Mouse (Mus musculus): ENCODE data around the gene Sobp. TPM values are rescaled to one million over a fixed set of nuclear protein-coding genes. Genes with fewer than 3 reads are reported as not detected.
A peak's percentile ranks its signal among the peaks of the same experiment; 100 is the strongest.

Sobp gene
- polyA plus RNA-seq, 1 experiment: 14.7 TPM

DNA sequence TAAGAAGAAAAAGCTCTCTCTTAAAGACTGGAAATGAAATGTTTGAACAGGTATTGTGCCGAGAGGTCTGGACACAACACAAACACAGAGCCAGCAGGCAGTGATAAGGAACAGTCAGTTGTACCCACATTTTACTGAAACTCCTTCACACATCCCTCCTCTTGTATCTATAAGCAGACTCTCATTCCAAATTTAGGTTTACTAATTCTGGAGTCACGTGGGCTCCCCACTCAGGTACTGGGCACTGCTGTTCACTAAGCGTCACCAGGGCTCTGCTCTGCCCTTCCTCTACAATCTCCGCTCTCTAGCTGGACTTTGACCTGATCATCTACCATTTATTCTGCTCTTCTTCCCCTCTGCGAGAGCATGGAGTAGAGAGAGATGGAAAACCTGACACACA is 15.4 kb downstream of the Sobp start:
- no peak for DNase-seq
- Histone ChIP-seq H3K27me3 (ENCODE audit: control insufficient read depth, insufficient read depth, low read length) (no peaks in the 10 kb centered on the region), H3K4me1 (ENCODE audit: control insufficient read depth, insufficient read depth, low read length) (peaks cover 5% of the 10 kb centered on the region; the same call in 1 of the 2 replicates), H3K4me3 (replicated peaks; ENCODE audit: insufficient read depth, low read depth, low read length) (no peak overlapping the region), H3K27ac (ENCODE audit: insufficient read depth, low read length) (no peak overlapping the region)
- WGBS: 75% methylated on average over 5 of the region's 5 CpGs
- TF ChIP-seq CTCF (IDR thresholded peaks at IDR 0.05; ENCODE audit: borderline replicate concordance, insufficient read depth, low read depth, low read length) (no peak), POLR2A (IDR thresholded peaks at IDR 0.05; ENCODE audit: borderline replicate concordance, insufficient read depth, low read length) (no peak)

DNA sequence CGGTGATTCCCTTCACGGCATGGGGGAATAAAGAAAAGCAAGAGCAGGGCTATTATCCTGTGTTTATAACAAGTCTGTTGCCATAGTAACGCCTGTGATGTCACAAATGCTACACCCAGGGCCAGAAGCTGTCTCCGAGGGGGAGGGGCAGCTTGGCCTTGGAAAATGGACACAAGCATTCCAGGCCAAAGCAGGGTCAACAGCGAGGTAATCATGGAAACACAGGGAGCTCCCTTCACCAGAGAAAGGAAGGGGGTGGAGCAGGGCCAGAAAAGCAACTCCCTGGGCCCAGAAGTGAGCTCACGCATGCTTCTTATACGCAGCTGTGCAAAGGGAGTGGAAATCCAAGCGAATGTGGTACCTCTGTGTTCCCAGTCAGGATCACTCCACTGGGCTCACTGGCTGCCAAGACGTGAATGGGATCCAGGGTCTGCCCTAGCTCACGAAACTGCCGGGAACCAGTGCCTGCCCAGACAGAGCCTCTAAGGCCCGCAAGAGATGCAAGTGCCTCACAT is 19.2 kb downstream of the Sobp start:
- no peaks in the 10 kb centered on the region for H3K27me3 ChIP-seq (ENCODE audit: control insufficient read depth, insufficient read depth, low read length)
- peak in 1 of 2 experiments; percentile 40 for DNase-seq
- H3K4me1 ChIP-seq (ENCODE audit: control insufficient read depth, insufficient read depth, low read length): peaks cover 5% of the 10 kb centered on the region; the same call in 1 of the 2 replicates
- no peak overlapping the region for H3K4me3 ChIP-seq (replicated peaks; ENCODE audit: insufficient read depth, low read depth, low read length)
- TF ChIP-seq CTCF (IDR thresholded peaks at IDR 0.05; ENCODE audit: borderline replicate concordance, insufficient read depth, low read depth, low read length) (no peak), POLR2A (IDR thresholded peaks at IDR 0.05; ENCODE audit: borderline replicate concordance, insufficient read depth, low read length) (no peak)
- WGBS: 36% methylated on average over 12 of the region's 12 CpGs
- H3K27ac ChIP-seq (ENCODE audit: insufficient read depth, low read length): no peak overlapping the region

DNA sequence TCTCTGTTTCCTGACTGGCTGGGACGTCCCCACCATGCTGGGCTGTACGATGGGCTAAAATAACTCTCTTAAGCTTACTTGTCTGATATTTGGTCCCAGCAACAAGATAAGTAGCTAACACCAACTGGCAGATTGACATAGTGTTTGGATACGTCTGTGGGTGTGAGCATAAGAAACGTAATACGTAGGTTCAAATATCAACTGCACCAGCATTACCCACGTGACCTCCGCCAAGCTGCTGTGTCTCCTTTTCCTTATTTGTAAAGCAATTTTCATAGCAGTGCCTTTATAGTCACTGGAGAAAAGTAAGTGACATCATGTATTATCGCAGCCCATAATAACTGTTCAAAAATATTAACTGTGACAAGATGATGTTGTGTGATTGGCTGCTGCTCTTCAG is 21.7 kb downstream of the Sobp start:
- DNase-seq: no peak
- H3K4me3 ChIP-seq (replicated peaks; ENCODE audit: insufficient read depth, low read depth, low read length): no peak overlapping the region
- no peaks in the 10 kb centered on the region for H3K27me3 ChIP-seq (ENCODE audit: control insufficient read depth, insufficient read depth, low read length)
- WGBS: 96% methylated on average over 8 of the region's 8 CpGs
- TF ChIP-seq CTCF (IDR thresholded peaks at IDR 0.05; ENCODE audit: borderline replicate concordance, insufficient read depth, low read depth, low read length) (no peak), POLR2A (IDR thresholded peaks at IDR 0.05; ENCODE audit: borderline replicate concordance, insufficient read depth, low read length) (no peak)
- peaks cover 5% of the 10 kb centered on the region; the same call in 1 of the 2 replicates for H3K4me1 ChIP-seq (ENCODE audit: control insufficient read depth, insufficient read depth, low read length)
- H3K27ac ChIP-seq (ENCODE audit: insufficient read depth, low read length): no peak overlapping the region

DNA sequence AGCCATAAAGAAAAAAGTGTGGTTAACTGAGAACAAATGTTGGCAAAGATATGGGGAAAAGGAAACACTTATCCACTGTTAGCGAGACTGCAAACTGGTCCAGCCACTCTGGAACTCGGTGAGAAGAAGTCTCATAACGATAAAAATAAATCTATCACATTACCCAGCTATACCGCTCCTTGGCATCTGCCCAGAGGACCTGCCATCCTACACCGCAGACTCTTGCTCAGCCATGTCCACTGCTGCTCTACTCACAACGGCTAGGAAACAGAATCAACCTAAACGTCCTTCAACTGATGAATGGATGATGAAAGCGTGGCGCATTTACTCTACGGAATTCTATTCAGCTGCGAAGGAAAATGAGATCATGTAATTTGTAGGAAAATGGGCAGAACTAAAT is 25.9 kb downstream of the Sobp start:
- Histone ChIP-seq H3K4me1 (ENCODE audit: control insufficient read depth, insufficient read depth, low read length) (no peaks in the 10 kb centered on the region), H3K27me3 (ENCODE audit: control insufficient read depth, insufficient read depth, low read length) (no peaks in the 10 kb centered on the region), H3K27ac (ENCODE audit: insufficient read depth, low read length) (no peak overlapping the region), H3K4me3 (replicated peaks; ENCODE audit: insufficient read depth, low read depth, low read length) (no peak overlapping the region)
- 86% methylated on average over 11 of the region's 11 CpGs for WGBS
- DNase-seq: no peak
- TF ChIP-seq CTCF (IDR thresholded peaks at IDR 0.05; ENCODE audit: borderline replicate concordance, insufficient read depth, low read depth, low read length): no peak
- no peak for TF ChIP-seq POLR2A (IDR thresholded peaks at IDR 0.05; ENCODE audit: borderline replicate concordance, insufficient read depth, low read length)

DNA sequence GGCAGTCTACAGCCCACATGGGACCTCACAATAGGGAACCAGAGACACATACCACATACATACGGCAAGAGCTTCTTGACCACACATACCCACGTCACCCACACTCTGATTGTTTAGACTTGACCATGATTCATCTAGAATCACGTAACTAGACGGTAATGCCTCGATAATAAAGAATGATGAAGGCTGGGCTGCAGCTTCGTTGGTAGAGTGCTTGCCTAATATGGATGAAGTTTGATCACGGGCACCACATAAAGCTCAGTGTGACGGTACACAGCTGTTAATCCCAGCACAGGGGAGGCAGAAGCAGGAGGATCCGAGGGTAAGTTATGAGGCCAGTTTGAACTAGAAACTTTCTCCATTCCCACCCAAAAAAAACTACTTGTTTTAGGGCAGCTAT is 31.2 kb downstream of the Sobp start:
- no peaks in the 10 kb centered on the region for H3K27me3 ChIP-seq (ENCODE audit: control insufficient read depth, insufficient read depth, low read length)
- no peak overlapping the region for H3K4me3 ChIP-seq (replicated peaks; ENCODE audit: insufficient read depth, low read depth, low read length)
- no peak for DNase-seq
- no peaks in the 10 kb centered on the region for H3K4me1 ChIP-seq (ENCODE audit: control insufficient read depth, insufficient read depth, low read length)
- no peak overlapping the region for H3K27ac ChIP-seq (ENCODE audit: insufficient read depth, low read length)
- TF ChIP-seq CTCF (IDR thresholded peaks at IDR 0.05; ENCODE audit: borderline replicate concordance, insufficient read depth, low read depth, low read length) (no peak), POLR2A (IDR thresholded peaks at IDR 0.05; ENCODE audit: borderline replicate concordance, insufficient read depth, low read length) (no peak)
- 94% methylated on average over 9 of the region's 9 CpGs for WGBS

DNA sequence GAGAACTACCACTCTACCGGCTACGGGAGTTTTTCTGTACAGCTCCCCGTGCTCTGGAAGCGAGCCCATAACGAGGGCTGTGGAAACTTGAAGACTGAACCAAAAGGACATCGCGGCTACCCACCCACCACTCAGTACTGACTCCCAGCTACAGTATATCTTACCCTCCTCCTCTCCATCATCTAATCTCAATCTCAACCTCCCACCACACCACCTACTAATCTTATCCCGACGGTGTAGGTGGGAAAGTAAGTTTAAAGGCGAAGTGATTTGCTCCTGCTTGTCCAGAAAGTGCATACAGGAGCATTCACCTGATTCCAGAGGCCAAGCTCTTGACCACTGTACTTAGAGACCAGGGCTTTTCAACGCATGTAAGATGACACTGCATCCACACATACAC is 40.3 kb downstream of the Sobp start:
- no peak for DNase-seq

DNA sequence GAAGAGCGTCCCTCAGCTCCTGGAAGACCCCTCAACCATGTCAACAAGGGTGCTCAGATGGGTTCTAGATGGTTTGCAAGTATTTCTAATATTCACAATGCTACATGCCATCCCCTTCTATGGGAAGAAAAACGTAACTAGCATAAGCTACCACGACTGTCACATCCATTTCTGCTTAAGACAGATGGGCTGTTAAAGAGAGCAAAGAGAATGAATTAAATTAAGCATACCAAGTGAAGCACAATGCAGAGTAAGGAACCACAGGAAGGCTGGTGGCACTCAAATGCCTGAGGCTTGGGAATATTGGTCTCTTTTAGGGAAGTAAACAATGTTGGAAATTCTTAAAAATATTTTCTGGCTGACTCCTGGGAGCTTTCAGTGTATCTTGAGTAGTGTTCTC is 45.6 kb downstream of the Sobp start:
- 45% methylated on average over 3 of the region's 3 CpGs for WGBS
- Histone ChIP-seq H3K27me3 (ENCODE audit: control insufficient read depth, insufficient read depth, low read length) (no peaks in the 10 kb centered on the region), H3K27ac (ENCODE audit: insufficient read depth, low read length) (no peak overlapping the region), H3K4me1 (ENCODE audit: control insufficient read depth, insufficient read depth, low read length) (0 out of 2 replicates have a peak, but pooled peaks cover 2% of the 10 kb centered on the region), H3K4me3 (replicated peaks; ENCODE audit: insufficient read depth, low read depth, low read length) (no peak overlapping the region)
- no peak for TF ChIP-seq POLR2A (IDR thresholded peaks at IDR 0.05; ENCODE audit: borderline replicate concordance, insufficient read depth, low read length)
- no peak for TF ChIP-seq CTCF (IDR thresholded peaks at IDR 0.05; ENCODE audit: borderline replicate concordance, insufficient read depth, low read depth, low read length)
- no peak for DNase-seq

More for the DNA sequence above, 40.3 kb downstream of the Sobp start:
- no peaks in the 10 kb centered on the region for H3K4me1 ChIP-seq (ENCODE audit: control insufficient read depth, insufficient read depth, low read length)
- WGBS: 86% methylated on average over 11 of the region's 11 CpGs
- no peaks in the 10 kb centered on the region for H3K27me3 ChIP-seq (ENCODE audit: control insufficient read depth, insufficient read depth, low read length)
- TF ChIP-seq POLR2A (IDR thresholded peaks at IDR 0.05; ENCODE audit: borderline replicate concordance, insufficient read depth, low read length) (no peak), CTCF (IDR thresholded peaks at IDR 0.05; ENCODE audit: borderline replicate concordance, insufficient read depth, low read depth, low read length) (no peak)
- no peak overlapping the region for H3K27ac ChIP-seq (ENCODE audit: insufficient read depth, low read length)
- no peak overlapping the region for H3K4me3 ChIP-seq (replicated peaks; ENCODE audit: insufficient read depth, low read depth, low read length)

DNA sequence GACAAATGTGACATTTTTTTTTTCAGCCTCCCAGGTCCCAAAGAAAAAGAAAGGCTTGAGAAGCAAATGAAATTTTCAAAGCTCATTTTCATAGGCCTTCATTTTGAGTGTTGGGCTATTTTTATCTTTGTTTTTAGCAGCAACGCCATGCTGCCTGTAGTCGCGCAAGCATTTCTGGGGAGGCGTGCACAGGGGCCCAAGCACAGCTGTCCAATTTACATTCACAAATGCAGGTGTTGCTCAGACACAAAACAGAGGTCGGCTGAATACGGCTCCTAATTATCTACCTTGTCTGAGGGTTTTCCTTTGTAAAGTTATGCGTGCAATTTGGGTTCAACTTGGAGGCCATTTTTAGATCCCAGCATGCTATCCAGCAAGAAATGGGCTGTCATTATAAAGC is 49.8 kb downstream of the Sobp start:
- no peak overlapping the region for H3K4me3 ChIP-seq (replicated peaks; ENCODE audit: insufficient read depth, low read depth, low read length)
- 92% methylated on average over 7 of the region's 7 CpGs for WGBS
- no peak overlapping the region for H3K27ac ChIP-seq (ENCODE audit: insufficient read depth, low read length)
- no peak for DNase-seq
- TF ChIP-seq POLR2A (IDR thresholded peaks at IDR 0.05; ENCODE audit: borderline replicate concordance, insufficient read depth, low read length) (no peak), CTCF (IDR thresholded peaks at IDR 0.05; ENCODE audit: borderline replicate concordance, insufficient read depth, low read depth, low read length) (no peak)
- H3K27me3 ChIP-seq (ENCODE audit: control insufficient read depth, insufficient read depth, low read length): no peaks in the 10 kb centered on the region
- 0 out of 2 replicates have a peak, but pooled peaks cover 2% of the 10 kb centered on the region for H3K4me1 ChIP-seq (ENCODE audit: control insufficient read depth, insufficient read depth, low read length)

All from cerebellum, adult 2 months (tissue).